Mouse (Mus musculus): ENCODE measurements around the gene Ell. TPM values are rescaled to one million over a fixed set of nuclear protein-coding genes. Genes with fewer than 3 reads are reported as not detected.

The Ell gene
- polyA plus RNA-seq, 1 experiment from 2014 or later: 13.0 TPM

DNA sequence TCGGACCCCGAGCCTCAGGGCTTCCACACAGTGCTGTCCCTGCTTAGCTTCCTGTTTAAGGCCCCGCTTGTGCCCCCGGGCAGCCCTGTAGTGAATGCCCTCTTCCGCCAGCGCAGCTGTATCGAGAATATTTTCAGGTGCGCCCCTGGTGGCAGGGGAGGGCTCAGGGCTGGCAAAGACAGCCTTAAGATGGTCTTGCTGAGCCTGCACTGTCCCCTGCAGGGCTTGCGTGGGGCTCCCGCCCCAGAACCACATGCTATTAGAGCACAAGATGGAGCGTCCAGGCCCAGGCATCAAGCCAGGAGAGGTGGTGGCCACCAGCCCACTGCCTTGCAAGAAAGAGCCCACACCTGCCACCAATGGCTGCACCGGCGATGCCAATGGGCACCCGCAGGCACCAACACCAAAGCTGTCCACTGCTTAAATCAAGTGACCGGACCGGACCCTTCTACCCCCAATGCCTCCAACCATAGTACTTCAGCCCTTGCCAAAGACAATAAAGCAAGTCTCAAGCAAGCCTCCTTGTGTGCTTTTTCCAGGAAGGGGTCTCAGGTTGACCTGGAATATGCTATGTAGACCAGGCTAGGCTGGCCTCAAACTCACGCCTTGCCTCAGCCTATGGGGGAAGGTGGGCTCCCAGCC is 57.6 kb downstream of the Ell start:
- DNase-seq (ENCODE audit: low spot score, missing footprints) (peak; percentile 89), ATAC-seq (ENCODE audit: low FRiP score) (no peak)
- Histone ChIP-seq H3K9ac (ENCODE audit: low read length) (no peak overlapping the region), H3K4me2 (no peak overlapping the region), H3K27ac (ENCODE audit: low read depth, low read length) (no peak overlapping the region), H3K36me3 (ENCODE audit: control insufficient read depth, insufficient read depth, low read length) (no peaks in the 10 kb centered on the region), H3K4me3 (ENCODE audit: low read depth, low read length) (no peak overlapping the region), H3K4me1 (ENCODE audit: control insufficient read depth, insufficient read depth, low read length) (peaks cover 52% of the 10 kb centered on the region), H3K9me3 (ENCODE audit: control insufficient read depth, low read length) (no peaks in the 10 kb centered on the region), H3K27me3 (ENCODE audit: control insufficient read depth, insufficient read depth, low read length) (peaks cover 6% of the 10 kb centered on the region; the same call in 1 of the 2 replicates)
- 79% methylated on average over 17 of the region's 17 CpGs for WGBS

DNA sequence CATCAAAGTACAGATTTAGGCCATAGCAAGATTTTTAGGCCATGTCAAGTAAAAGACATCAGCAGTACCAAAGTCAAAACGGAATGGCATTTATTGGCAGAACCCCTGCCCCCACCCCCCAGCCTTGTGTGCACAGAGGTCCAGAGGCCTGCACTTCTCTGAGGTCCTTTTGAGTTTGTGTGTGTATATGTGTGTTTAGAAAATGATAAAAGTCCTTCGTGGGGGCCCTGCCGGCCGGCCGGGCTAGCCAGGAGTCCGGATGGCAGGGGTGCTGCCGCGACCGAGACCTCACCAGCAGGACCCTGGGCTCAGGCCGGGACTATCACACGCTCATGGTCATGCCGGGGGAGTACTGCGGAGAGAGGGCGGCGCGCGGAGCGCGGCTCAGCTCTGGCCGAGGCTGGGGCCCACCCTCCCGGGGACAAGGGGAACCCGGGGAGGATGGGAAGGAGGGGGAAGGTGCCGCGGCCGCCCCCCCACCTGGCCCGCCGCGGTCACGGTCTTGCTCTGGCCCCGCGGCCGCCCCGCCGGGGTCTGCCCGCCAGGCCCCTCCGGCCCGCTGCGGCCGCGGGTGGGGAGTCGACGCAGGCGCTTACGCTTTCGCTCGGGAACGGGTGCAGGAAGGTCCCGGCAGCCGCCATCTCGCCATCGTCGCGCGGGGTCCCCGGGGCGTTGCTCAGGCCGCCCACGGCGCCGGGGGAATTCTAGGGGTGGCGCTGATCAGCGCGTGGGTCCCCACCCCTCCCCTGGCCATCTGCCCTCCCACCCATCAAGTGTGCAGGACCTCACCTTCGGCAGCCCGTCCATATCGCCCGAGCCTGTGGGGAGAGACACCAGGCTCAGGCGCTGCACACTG is 58.4 kb downstream of the Ell start:
- Histone ChIP-seq H3K27ac (ENCODE audit: low read depth, low read length) (no peak overlapping the region), H3K27me3 (ENCODE audit: control insufficient read depth, insufficient read depth, low read length) (peaks cover 6% of the 10 kb centered on the region; the same call in 1 of the 2 replicates), H3K4me3 (ENCODE audit: low read depth, low read length) (peak overlapping the region; percentile 36), H3K9me3 (ENCODE audit: control insufficient read depth, low read length) (no peaks in the 10 kb centered on the region), H3K9ac (ENCODE audit: low read length) (peak overlapping the region; percentile 80), H3K4me2 (peak overlapping the region; percentile 77), H3K36me3 (ENCODE audit: control insufficient read depth, insufficient read depth, low read length) (no peaks in the 10 kb centered on the region), H3K4me1 (ENCODE audit: control insufficient read depth, insufficient read depth, low read length) (peaks cover 52% of the 10 kb centered on the region)
- ATAC-seq (ENCODE audit: low FRiP score): 0 out of 2 replicates have a peak, but pooled peaks have one; percentile 0
- DNase-seq (ENCODE audit: low spot score, missing footprints): peak; percentile 91
- WGBS: 5% methylated on average over 67 of the region's 68 CpGs

GRCm38 (mm10) chr8:70598283-70598682 is 59.0 kb downstream of the Ell start:
- Histone ChIP-seq H3K27me3 (ENCODE audit: control insufficient read depth, insufficient read depth, low read length) (peaks cover 6% of the 10 kb centered on the region; the same call in 1 of the 2 replicates), H3K4me1 (ENCODE audit: control insufficient read depth, insufficient read depth, low read length) (peaks cover 52% of the 10 kb centered on the region), H3K27ac (ENCODE audit: low read depth, low read length) (no peak overlapping the region; the same call in 1 of the 2 replicates), H3K4me3 (ENCODE audit: low read depth, low read length) (peak overlapping the region; percentile 36), H3K9me3 (ENCODE audit: control insufficient read depth, low read length) (no peaks in the 10 kb centered on the region), H3K4me2 (peak overlapping the region; percentile 77), H3K36me3 (ENCODE audit: control insufficient read depth, insufficient read depth, low read length) (no peaks in the 10 kb centered on the region), H3K9ac (ENCODE audit: low read length) (peak overlapping the region; percentile 80)
- DNase-seq (ENCODE audit: low spot score, missing footprints) (peak; percentile 98), ATAC-seq (ENCODE audit: low FRiP score) (peak; percentile 38)
- WGBS: under 1% methylated on average over 29 of the region's 29 CpGs

- no peak for DNase-seq (ENCODE audit: low spot score, missing footprints)
- Histone ChIP-seq H3K36me3 (ENCODE audit: control insufficient read depth, insufficient read depth, low read length) (no peaks in the 10 kb centered on the region), H3K27ac (ENCODE audit: low read depth, low read length) (no peak overlapping the region; the same call in 1 of the 2 replicates)
These were observed 59.5 kb downstream of the Ell start for GRCm38 (mm10) chr8:70598722-70599121.

DNA sequence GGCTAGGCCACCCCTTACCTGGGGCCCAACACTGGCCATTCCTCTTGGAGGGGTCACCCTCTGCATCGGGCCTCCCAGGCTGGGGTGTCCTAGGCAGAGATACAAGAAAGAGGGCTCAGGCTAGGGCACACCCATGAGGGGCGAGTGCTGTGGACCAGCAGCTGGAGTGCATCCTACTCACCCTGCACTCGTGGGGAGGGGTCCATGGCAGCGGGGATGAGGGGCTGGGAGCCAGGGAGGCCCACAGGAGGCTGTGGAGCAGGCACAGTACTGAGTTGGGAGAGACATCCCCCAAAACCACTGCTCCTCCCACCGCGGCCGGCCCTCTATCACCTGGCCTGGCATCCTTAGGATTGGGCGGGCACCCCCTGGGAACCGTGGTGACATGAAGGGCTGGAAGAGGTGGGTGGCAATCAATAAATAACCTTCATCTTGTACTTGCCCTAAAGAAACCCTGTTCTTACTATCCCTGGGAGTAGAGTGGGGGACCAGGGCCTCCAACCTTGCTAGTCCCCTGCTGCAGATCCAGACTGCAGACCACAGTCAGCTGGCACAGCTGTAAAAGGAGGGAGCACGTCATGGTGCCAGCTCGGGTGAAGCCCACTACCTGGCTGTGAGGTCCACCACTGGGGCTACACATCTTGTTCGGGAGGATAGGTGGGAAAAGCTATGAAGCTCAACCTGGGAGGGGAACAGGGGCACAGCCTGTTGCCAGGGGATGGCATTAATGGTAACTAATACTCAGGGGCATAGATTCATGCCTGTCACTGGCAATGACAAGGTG is 60.4 kb downstream of the Ell start:
- ATAC-seq (ENCODE audit: low FRiP score): no peak
- no peaks in the 10 kb centered on the region for H3K9me3 ChIP-seq (ENCODE audit: control insufficient read depth, low read length)
- peaks cover 51% of the 10 kb centered on the region for H3K4me1 ChIP-seq (ENCODE audit: control insufficient read depth, insufficient read depth, low read length)
- H3K4me3 ChIP-seq (ENCODE audit: low read depth, low read length): no peak overlapping the region
- peaks cover 6% of the 10 kb centered on the region; the same call in 1 of the 2 replicates for H3K27me3 ChIP-seq (ENCODE audit: control insufficient read depth, insufficient read depth, low read length)
- H3K27ac ChIP-seq (ENCODE audit: low read depth, low read length): peak overlapping the region; percentile 90
- WGBS: 85% methylated on average over 12 of the region's 12 CpGs
- H3K4me2 ChIP-seq: no peak overlapping the region; the same call in 1 of the 2 replicates
- no peak overlapping the region for H3K9ac ChIP-seq (ENCODE audit: low read length)
- H3K36me3 ChIP-seq (ENCODE audit: control insufficient read depth, insufficient read depth, low read length): no peaks in the 10 kb centered on the region
- DNase-seq (ENCODE audit: low spot score, missing footprints): no peak

More at GRCm38 (mm10) chr8:70598722-70599121, 59.5 kb downstream of the Ell start:
- peak; percentile 1; the same call in 1 of the 2 replicates for ATAC-seq (ENCODE audit: low FRiP score)
- H3K4me2 ChIP-seq: peak overlapping the region; percentile 77
- 18% methylated on average over 10 of the region's 10 CpGs for WGBS
- peaks cover 6% of the 10 kb centered on the region; the same call in 1 of the 2 replicates for H3K27me3 ChIP-seq (ENCODE audit: control insufficient read depth, insufficient read depth, low read length)
- H3K4me1 ChIP-seq (ENCODE audit: control insufficient read depth, insufficient read depth, low read length): peaks cover 52% of the 10 kb centered on the region
- H3K9me3 ChIP-seq (ENCODE audit: control insufficient read depth, low read length): no peaks in the 10 kb centered on the region
- H3K9ac ChIP-seq (ENCODE audit: low read length): peak overlapping the region; percentile 80; the same call in 1 of the 2 replicates
- peak overlapping the region; percentile 36 for H3K4me3 ChIP-seq (ENCODE audit: low read depth, low read length)

- H3K36me3 ChIP-seq (ENCODE audit: control insufficient read depth, insufficient read depth, low read length): no peaks in the 10 kb centered on the region
- peak; percentile 96 for DNase-seq (ENCODE audit: low spot score, missing footprints)
- peaks cover 44% of the 10 kb centered on the region for H3K4me1 ChIP-seq (ENCODE audit: control insufficient read depth, insufficient read depth, low read length)
- H3K4me2 ChIP-seq: peak overlapping the region; percentile 36
- peaks cover 2% of the 10 kb centered on the region; the same call in 1 of the 2 replicates for H3K27me3 ChIP-seq (ENCODE audit: control insufficient read depth, insufficient read depth, low read length)
- peak overlapping the region; percentile 19; the same call in 1 of the 2 replicates for H3K4me3 ChIP-seq (ENCODE audit: low read depth, low read length)
- peak overlapping the region; percentile 51 for H3K9ac ChIP-seq (ENCODE audit: low read length)
- no peaks in the 10 kb centered on the region for H3K9me3 ChIP-seq (ENCODE audit: control insufficient read depth, low read length)
- ATAC-seq (ENCODE audit: low FRiP score): peak; percentile 28
- peak overlapping the region; percentile 90 for H3K27ac ChIP-seq (ENCODE audit: low read depth, low read length)
- 9% methylated on average over 10 of the region's 10 CpGs for WGBS
These were observed 61.4 kb downstream of the Ell start for GRCm38 (mm10) chr8:70600473-70601270.

DNA sequence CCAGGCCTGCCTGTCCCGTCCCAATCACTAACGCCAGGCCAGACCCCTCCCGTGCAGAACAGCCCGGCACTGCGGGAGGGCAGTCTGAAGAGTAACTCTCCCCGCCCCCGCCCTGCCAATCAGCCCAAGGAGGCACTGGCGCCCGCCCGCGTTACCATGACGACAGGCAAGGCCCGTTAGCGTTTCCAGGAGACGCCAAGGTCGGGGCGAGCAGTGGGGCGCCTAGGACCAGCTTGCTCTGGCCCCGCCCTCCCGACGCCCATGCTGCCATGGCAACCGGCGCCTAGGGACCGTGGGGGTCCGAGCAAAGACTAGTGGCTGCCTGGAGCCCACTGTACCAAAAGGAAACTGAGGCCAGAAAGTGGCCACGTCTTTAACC is 62.0 kb downstream of the Ell start:
- peak overlapping the region; percentile 51 for H3K9ac ChIP-seq (ENCODE audit: low read length)
- 0% methylated on average over 26 of the region's 26 CpGs for WGBS
- H3K27ac ChIP-seq (ENCODE audit: low read depth, low read length): peak overlapping the region; percentile 90
- H3K4me1 ChIP-seq (ENCODE audit: control insufficient read depth, insufficient read depth, low read length): peaks cover 44% of the 10 kb centered on the region
- DNase-seq (ENCODE audit: low spot score, missing footprints) (peak; percentile 99), ATAC-seq (ENCODE audit: low FRiP score) (peak; percentile 82)
- peaks cover 2% of the 10 kb centered on the region; the same call in 1 of the 2 replicates for H3K27me3 ChIP-seq (ENCODE audit: control insufficient read depth, insufficient read depth, low read length)
- no peaks in the 10 kb centered on the region for H3K36me3 ChIP-seq (ENCODE audit: control insufficient read depth, insufficient read depth, low read length)
- H3K9me3 ChIP-seq (ENCODE audit: control insufficient read depth, low read length): no peaks in the 10 kb centered on the region
- H3K4me2 ChIP-seq: peak overlapping the region; percentile 36
- H3K4me3 ChIP-seq (ENCODE audit: low read depth, low read length): peak overlapping the region; percentile 19; the same call in 1 of the 2 replicates
